Mouse (Mus musculus) stomach, postnatal 0 days (tissue): ENCODE results near the gene Sult1b1.

Experiments used
- CTCF ChIP-seq: IDR thresholded peaks from 2 replicates; pipeline ENCODE4 v1.5.1; 2016; ENCODE audit warnings: antibody characterized with exemption, low read depth, mild to moderate bottlenecking, moderate library complexity
- EP300 ChIP-seq: optimal IDR thresholded peaks from 2 replicates; pipeline ENCODE3; 2016; ENCODE audit warnings: antibody characterized with exemption

DNA sequence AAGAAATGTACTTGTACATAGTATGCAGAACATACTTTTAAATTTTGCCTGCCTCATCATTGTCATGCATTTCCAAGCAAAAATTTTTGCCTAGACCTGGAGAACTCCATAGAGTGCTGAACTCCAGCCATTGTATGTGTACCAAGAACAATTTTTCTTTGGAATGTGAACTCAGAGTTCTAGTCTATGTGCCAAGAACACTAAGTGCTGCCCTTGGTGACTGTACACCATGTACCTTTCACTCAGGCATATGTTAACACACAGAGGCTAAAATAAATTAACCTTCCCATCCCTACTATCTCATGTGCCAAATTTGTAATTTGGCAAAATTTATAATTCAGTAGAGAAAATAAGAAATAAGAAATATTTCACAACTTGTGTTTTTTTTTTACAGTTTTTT, 39.1 kb downstream of the Sult1b1 start:
- TF ChIP-seq EP300 (no peak), CTCF (no peak)
